Mouse (Mus musculus) activated CD4-positive, CD25-positive, alpha-beta regulatory T cell, adult 4 months (primary cell): ENCODE measurements around the gene Cep89. TPM values are rescaled to one million over a fixed set of nuclear protein-coding genes. Genes with fewer than 3 reads are reported as not detected.

Experiments used
- polyA plus RNA-seq, 2 experiments: library from polyadenylated mRNA; unstranded; fragments of 100-300 nt; shearing (Covaris generic); gene quantifications; one replicate each; pipeline ENCODE4 v1.2.1; 2017

The Cep89 gene
- polyA plus RNA-seq, 2 experiments from 2014 or later: 11.8 to 15.1 TPM

Other genes starting within 250 kb of the Cep89 start
- gene Slc7a10, start 210.7 kb upstream of the Cep89 start, polyA plus RNA-seq: 1 to 10 TPM; 1.0 to 3.2 TPM
- under 1 TPM in 1 of 2 experiments, not detected in 1; 0.85 TPM for gene Lrp3, start 181.5 kb upstream of the Cep89 start, polyA plus RNA-seq
- 10 to 100 TPM; 20.9 to 25.5 TPM for gene Gpatch1, start 78.6 kb upstream of the Cep89 start, polyA plus RNA-seq
- under 1 TPM; 0.29 to 0.36 TPM for gene Rhpn2, start 62.9 kb upstream of the Cep89 start, polyA plus RNA-seq
- gene Faap24, start 199 bp upstream of the Cep89 start, polyA plus RNA-seq: 10 to 100 TPM; 28.4 to 33.7 TPM
- gene Slc7a9, start 51.8 kb downstream of the Cep89 start, polyA plus RNA-seq: not detected
- not detected for gene Tdrd12, start 140.7 kb downstream of the Cep89 start, polyA plus RNA-seq
- gene Nudt19, start 159.3 kb downstream of the Cep89 start, polyA plus RNA-seq: 10 to 100 TPM; 49.0 to 58.6 TPM
- gene Rgs9bp, start 188.5 kb downstream of the Cep89 start, polyA plus RNA-seq: under 1 TPM in 1 of 2 experiments, not detected in 1; 0.08 TPM
- gene Ankrd27, start 189.2 kb downstream of the Cep89 start, polyA plus RNA-seq: 10 to 100 TPM; 36.5 to 46.8 TPM